Mouse (Mus musculus) lung, adult 2 months (tissue): Measurements from ENCODE around the gene Pmpcb. TPM values are rescaled to one million over a fixed set of nuclear protein-coding genes. Genes with fewer than 3 reads are reported as not detected.
A peak's percentile ranks its signal among the peaks of the same experiment; 100 is the strongest.

Experiments
- DNase-seq: peaks from one replicate; pipeline ENCODE4 v3.0.0; 2022
- H3K4me1 ChIP-seq: fragments of 200-500 bp; 2 replicates; pipeline ENCODE4 v1.6.1; 2011; ENCODE audit warnings: low read length; ENCODE audit not compliant: control insufficient read depth, insufficient read depth
- H3K4me3 ChIP-seq: fragments of 200-500 bp; replicated peaks from 2 replicates; pipeline ENCODE3; 2011; ENCODE audit warnings: low read depth, mild to moderate bottlenecking, control low read depth, low read length; ENCODE audit errors: extremely low read depth
- CTCF ChIP-seq: fragments of 200-500 bp; IDR thresholded peaks from 2 replicates; pipeline ENCODE4 v1.5.1; 2011; ENCODE audit warnings: mild to moderate bottlenecking, low read length, control low read depth; ENCODE audit not compliant: insufficient read depth
- POLR2A ChIP-seq: fragments of 200-500 bp; IDR thresholded peaks from 2 replicates; pipeline ENCODE4 v1.6.1; 2011; ENCODE audit warnings: low read depth, mild to moderate bottlenecking, control low read depth, low read length, borderline replicate concordance; ENCODE audit errors: extremely low read depth
- WGBS: fragments of 180-500 bp; shearing (Covaris S2); methylation state at CpG from one replicate; pipeline ENCODE4 v1.1.7; 2018; 5-methylcytosine and 5-hydroxymethylcytosine counted together
- polyA plus RNA-seq: library from polyadenylated mRNA; depleted of rRNA; stranded (reverse); fragments of >200 nt; gene quantifications from 2 replicates; pipeline ENCODE4 v1.2.3, GENCODE M21; 2012

Gene Pmpcb
- polyA plus RNA-seq, 1 experiment, result 25.4 TPM

- no peak for DNase-seq
- H3K4me3 ChIP-seq, result no peak overlapping the region
- no peaks in the 10 kb centered on the region for H3K4me1 ChIP-seq
- TF ChIP-seq POLR2A (no peak), CTCF (no peak)
These were observed 7.7 kb downstream of the Pmpcb start for GRCm38 (mm10) chr5:21744651-21745050.

DNA sequence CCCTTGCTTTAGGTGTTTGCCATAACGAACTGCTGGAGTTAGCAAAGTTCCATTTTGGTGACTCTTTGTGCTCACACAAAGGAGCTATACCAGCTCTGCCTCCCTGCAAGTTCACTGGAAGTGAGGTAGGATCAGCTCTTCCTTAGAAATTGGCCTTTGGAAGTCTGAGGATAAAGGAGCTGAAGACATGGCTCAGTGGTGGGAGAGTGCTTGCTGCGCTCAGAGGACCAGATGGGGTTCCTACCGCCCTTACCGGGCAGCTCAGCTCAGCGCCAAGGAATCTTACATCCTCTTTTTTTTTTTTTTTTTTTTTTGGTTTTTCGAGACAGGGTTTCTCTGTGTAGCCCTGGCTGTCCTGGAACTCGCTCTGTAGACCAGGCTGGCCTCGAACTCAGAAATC, 9.0 kb downstream of the Pmpcb start:
- H3K4me3 ChIP-seq, result no peak overlapping the region
- WGBS, result 92% methylated on average over 8 of the region's 8 CpGs
- TF ChIP-seq CTCF, result no peak
- TF ChIP-seq POLR2A, result no peak
- no peaks in the 10 kb centered on the region for H3K4me1 ChIP-seq
- no peak for DNase-seq

- TF ChIP-seq POLR2A (no peak), CTCF (no peak)
- DNase-seq, result no peak
- WGBS, result 80% methylated on average over 4 of the region's 4 CpGs
- Histone ChIP-seq H3K4me1 (no peaks in the 10 kb centered on the region), H3K4me3 (no peak overlapping the region)
These were observed 31.6 kb downstream of the Pmpcb start for GRCm38 (mm10) chr5:21768506-21768905.

GRCm38 (mm10) chr5:21769841-21770240, 32.9 kb downstream of the Pmpcb start:
- WGBS, result 91% methylated on average over 6 of the region's 6 CpGs
- no peak for DNase-seq
- TF ChIP-seq POLR2A (no peak), CTCF (no peak)
- no peaks in the 10 kb centered on the region for H3K4me1 ChIP-seq
- H3K4me3 ChIP-seq, result no peak overlapping the region

DNA sequence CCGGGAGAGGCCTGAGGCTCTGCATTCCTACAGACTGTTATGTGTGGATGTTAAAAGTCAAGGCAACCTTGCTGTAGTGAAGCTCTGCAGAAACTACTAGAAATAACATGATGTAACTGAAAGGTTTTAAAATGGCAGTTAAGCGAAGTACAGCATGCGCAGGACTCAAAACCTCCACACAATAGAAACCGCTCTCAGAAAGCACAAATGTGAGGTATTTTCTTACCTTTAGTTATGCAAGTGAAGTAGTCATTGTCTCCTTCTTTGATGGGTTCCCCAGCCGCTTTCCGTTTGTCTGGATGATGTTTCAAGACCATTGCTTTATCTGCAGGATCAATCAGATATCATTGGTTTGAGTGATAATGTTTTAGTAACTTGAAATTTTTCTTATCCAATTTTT, 39.5 kb downstream of the Pmpcb start:
- Histone ChIP-seq H3K4me3 (no peak overlapping the region), H3K4me1 (no peaks in the 10 kb centered on the region)
- WGBS, result 95% methylated on average over 6 of the region's 6 CpGs
- TF ChIP-seq CTCF (no peak), POLR2A (no peak)
- no peak for DNase-seq

GRCm38 (mm10) chr5:21784161-21785052, 47.5 kb downstream of the Pmpcb start:
- DNase-seq, result peak; percentile 11
- peaks cover 5% of the 10 kb centered on the region for H3K4me1 ChIP-seq
- WGBS, result under 1% methylated on average over 51 of the region's 51 CpGs
- TF ChIP-seq CTCF (no peak), POLR2A (no peak)
- H3K4me3 ChIP-seq, result peak overlapping the region; percentile 75

GRCm38 (mm10) chr5:21785053-21785452, 48.1 kb downstream of the Pmpcb start, which contains the start of the genes Dnajc2 and Psmc2:
Gene Dnajc2, minus strand, starts transcription at chr5:21785251.
Gene Psmc2, plus strand, starts transcription at chr5:21785283.
- under 1% methylated on average over 37 of the region's 37 CpGs for WGBS
- H3K4me3 ChIP-seq, result peak within 1 kb of the TSS; percentile 75
- peak; percentile 83 for DNase-seq
- H3K4me1 ChIP-seq, result peaks cover 5% of the 10 kb centered on the region
- no peak for TF ChIP-seq CTCF
- TF ChIP-seq POLR2A, result no peak

DNA sequence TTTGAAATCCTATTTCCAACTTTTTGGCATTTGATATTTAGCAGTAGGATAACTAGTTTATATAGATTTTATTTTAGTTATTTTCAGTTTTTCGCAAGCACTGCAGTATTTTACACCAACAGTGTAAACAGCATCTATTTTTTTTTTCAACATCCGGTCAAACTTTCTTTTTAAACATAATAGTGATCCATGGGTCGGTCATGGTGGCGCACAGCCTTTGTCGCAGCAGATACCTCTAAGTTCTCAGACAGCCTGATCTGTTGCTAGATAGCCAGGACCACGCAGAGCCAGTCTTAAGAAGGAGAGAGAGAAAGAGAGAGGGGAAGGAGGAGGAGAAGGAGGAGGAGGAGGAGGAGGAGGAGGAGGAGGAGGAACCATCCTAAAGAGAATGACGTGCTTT, 48.8 kb downstream of the Pmpcb start:
- no peak for TF ChIP-seq POLR2A
- no peak for TF ChIP-seq CTCF
- Histone ChIP-seq H3K4me1 (peaks cover 5% of the 10 kb centered on the region), H3K4me3 (no peak overlapping the region)
- 77% methylated on average over 6 of the region's 7 CpGs for WGBS
- DNase-seq, result no peak

GRCm38 (mm10) chr5:21786258-21787185, 49.6 kb downstream of the Pmpcb start:
- peaks cover 5% of the 10 kb centered on the region for H3K4me1 ChIP-seq
- peak; percentile 93 for DNase-seq
- WGBS, result under 1% methylated on average over 51 of the region's 51 CpGs
- TF ChIP-seq CTCF (no peak), POLR2A (peak; percentile 90)
- peak overlapping the region; percentile 99 for H3K4me3 ChIP-seq
